Mouse (Mus musculus) liver, embryonic 12.5 days (tissue): ENCODE measurements around the gene Icam5. TPM values are rescaled to one million over a fixed set of nuclear protein-coding genes. Genes with fewer than 3 reads are reported as not detected.
"Not testable (repeated sequence)": the region's sequence is repeated elsewhere in the genome, so short reads cannot be mapped to it uniquely, and the experiment has no call there.

Experiments
- ATAC-seq: fragments of 200-750 bp; cut with Nextera tagmentation; 2 replicates; pipeline ENCODE4 v1.8.0; 2017; ENCODE audit warnings: moderate number of reproducible peaks, mild to moderate bottlenecking, moderate library complexity
- H3K27ac ChIP-seq: fragments of 300-500 bp; sonication (generic); 2 replicates; pipeline ENCODE4 v1.5.1; 2016; ENCODE audit warnings: mild to moderate bottlenecking
- H3K27me3 ChIP-seq: fragments of 300-500 bp; sonication (generic); replicated peaks from 2 replicates; pipeline ENCODE4 v1.6.1; 2016; ENCODE audit warnings: mild to moderate bottlenecking, moderate library complexity
- H3K36me3 ChIP-seq: fragments of 300-500 bp; sonication (generic); 2 replicates; pipeline ENCODE4 v1.6.1; 2016; ENCODE audit warnings: mild to moderate bottlenecking, moderate library complexity
- H3K4me1 ChIP-seq: fragments of 300-500 bp; sonication (generic); 2 replicates; pipeline ENCODE4 v1.6.1; 2016
- H3K4me2 ChIP-seq: fragments of 300-500 bp; sonication (generic); 2 replicates; pipeline ENCODE4 v1.6.1; 2016; ENCODE audit warnings: mild to moderate bottlenecking, moderate library complexity
- H3K4me3 ChIP-seq: fragments of 300-500 bp; sonication (generic); 2 replicates; pipeline ENCODE4 v1.5.1; 2016; ENCODE audit warnings: mild to moderate bottlenecking, moderate library complexity
- H3K9ac ChIP-seq: fragments of 300-500 bp; sonication (generic); 2 replicates; pipeline ENCODE4 v1.6.1; 2016; ENCODE audit warnings: mild to moderate bottlenecking, moderate library complexity
- H3K9me3 ChIP-seq: fragments of 300-500 bp; sonication (generic); replicated peaks from 2 replicates; pipeline ENCODE4 v1.6.1; 2016; ENCODE audit warnings: mild to moderate bottlenecking, moderate library complexity
- WGBS: fragments of 180-500 bp; shearing (Covaris S2); methylation state at CpG from one replicate; pipeline ENCODE4 v1.1.7; 2016; ENCODE audit not compliant: insufficient replicate concordance; 5-methylcytosine and 5-hydroxymethylcytosine counted together
- polyA plus RNA-seq: library from polyadenylated mRNA; unstranded; fragments of >200 nt; fragmentation: Nextera tagmentation; extraction: Ambion mirVana; gene quantifications from 2 replicates; pipeline ENCODE4 v1.2.1, GENCODE M21; 2016

The Icam5 gene
- 0.42 and 0.45 TPM in 2 replicates for polyA plus RNA-seq

DNA sequence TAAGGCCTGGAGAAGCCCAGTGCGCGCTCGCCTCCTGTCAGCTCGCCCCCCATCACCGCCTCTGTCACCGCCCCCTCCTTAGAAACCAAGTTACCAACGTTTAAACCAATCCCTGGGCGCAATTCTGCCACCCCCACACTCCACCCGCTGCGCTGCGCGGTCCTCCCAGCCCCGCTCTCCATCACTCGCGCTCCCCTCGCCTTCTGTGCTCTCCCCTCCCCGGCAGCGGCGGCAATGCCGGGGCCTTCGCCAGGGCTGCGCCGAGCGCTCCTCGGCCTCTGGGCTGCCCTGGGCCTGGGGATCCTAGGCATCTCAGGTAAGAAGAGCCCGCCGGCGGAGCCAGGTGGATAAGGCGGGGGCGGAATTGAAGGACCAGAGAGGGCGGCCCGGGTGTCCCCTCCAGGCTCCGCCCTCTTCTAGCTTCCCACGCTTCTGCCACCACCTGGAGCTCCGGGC lies at the start of gene Icam5:
Gene Icam5, plus strand, starts transcription at position 178 of the 456 bp plus-strand sequence.
- ATAC-seq = no peak
- Histone ChIP-seq H3K4me2 (peak within 1 kb of the TSS; percentile 99), H3K27ac (peak within 1 kb of the TSS; percentile 99), H3K36me3 (peaks cover 12% of the 10 kb centered on the region), H3K27me3 (peaks cover 54% of the 10 kb centered on the region), H3K4me3 (peak within 1 kb of the TSS; percentile 74), H3K9me3 (no peaks in the 10 kb centered on the region), H3K9ac (peak within 1 kb of the TSS; percentile 70), H3K4me1 (peaks cover 90% of the 10 kb centered on the region)
- WGBS = under 1% methylated on average over 35 of the region's 35 CpGs

DNA sequence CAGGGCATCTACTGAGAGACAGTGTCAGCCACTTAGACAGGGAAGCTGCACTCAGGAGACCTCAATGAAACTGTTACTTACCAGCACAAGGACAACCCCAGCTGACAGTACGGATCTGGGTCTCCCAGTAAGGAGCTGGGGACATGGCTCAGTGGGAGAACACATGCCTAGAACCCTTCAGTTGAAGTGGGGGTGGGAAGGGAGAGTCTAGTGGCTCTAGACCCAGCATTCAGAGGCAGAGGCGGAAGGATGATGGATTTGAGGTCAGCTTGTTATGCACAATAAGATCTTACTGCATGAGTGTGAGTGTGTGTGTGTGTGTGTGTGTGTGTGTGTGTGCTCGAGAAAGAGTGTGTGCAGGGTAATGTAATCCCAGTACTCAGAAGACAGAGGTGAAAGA lies 49.7 kb upstream of the Icam5 start:
- H3K4me1 ChIP-seq = peaks cover 18% of the 10 kb centered on the region
- H3K9me3 ChIP-seq = no peaks in the 10 kb centered on the region
- no peak for ATAC-seq
- H3K27ac ChIP-seq = no peak overlapping the region
- no peak overlapping the region for H3K4me3 ChIP-seq
- no peak overlapping the region for H3K9ac ChIP-seq
- peaks cover 6% of the 10 kb centered on the region; the same call in 1 of the 2 replicates for H3K27me3 ChIP-seq
- no peak overlapping the region for H3K4me2 ChIP-seq
- WGBS = 58% methylated on average over 3 of the region's 3 CpGs
- H3K36me3 ChIP-seq = no peaks in the 10 kb centered on the region

DNA sequence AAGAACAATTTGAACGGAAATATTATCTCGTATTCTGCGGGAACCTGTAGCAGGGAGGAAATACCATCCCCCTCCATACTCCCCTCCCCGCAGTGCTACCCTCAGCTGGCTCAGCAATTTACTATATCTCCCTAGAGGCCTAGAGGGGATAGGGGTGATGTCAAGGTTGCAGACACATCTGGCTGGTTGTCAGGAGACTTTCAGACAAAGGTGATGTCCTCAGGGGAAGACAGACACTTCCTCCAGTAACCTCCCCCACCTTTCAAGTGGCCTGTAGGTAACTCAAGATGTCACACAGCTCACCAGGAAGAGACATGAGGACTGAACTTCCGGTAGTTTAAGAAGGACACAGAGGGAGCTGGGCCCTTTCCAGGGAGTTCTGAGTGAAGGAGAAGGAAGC lies 48.7 kb upstream of the Icam5 start:
- ATAC-seq = no peak
- WGBS = 22% methylated on average over 5 of the region's 5 CpGs
- no peak overlapping the region for H3K4me3 ChIP-seq

DNA sequence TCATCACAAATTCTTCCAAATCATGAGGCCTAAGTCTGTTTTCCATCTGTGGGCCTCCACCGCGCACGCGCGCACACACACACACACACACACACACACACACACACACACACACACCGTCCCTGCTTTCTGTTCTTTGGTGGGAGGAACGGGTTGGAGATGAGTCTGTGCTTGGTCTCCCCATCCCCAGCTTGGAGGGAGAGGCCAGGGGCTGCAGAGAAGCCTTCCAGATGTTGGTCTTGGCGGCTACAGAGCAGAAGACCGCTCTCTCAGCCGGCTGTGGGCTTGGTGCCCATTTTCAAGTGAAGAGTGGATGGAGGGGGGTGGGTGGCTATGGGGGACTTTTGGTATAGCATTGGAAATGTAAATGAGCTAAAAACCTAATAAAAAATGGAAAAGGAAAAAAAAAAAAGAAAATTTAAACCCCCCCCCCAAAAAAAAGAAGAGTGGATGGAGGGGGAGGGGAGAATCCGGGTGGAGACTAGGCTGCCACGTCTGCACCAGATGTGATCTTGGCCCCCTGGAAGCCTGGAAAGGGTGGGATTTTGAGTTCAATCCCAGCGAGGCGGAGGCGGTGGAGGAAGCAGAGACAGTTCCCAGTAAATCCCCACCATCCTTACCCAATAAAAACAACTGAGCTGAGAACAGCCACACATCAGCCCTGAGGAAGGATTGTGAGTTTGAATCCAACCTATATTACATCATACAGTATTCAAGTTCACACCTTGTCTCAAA lies 44.8 kb upstream of the Icam5 start:
- peaks cover 9% of the 10 kb centered on the region for H3K4me1 ChIP-seq
- peaks cover 15% of the 10 kb centered on the region; the same call in 1 of the 2 replicates for H3K27me3 ChIP-seq
- H3K4me3 ChIP-seq = no peak overlapping the region
- no peak overlapping the region for H3K9ac ChIP-seq
- no peak for ATAC-seq
- no peak overlapping the region for H3K27ac ChIP-seq
- H3K9me3 ChIP-seq = no peaks in the 10 kb centered on the region
- no peak overlapping the region for H3K4me2 ChIP-seq
- no peaks in the 10 kb centered on the region for H3K36me3 ChIP-seq
- WGBS = 65% methylated on average over 15 of the region's 15 CpGs

More for the DNA sequence above, 48.7 kb upstream of the Icam5 start:
- Histone ChIP-seq H3K36me3 (no peaks in the 10 kb centered on the region), H3K27ac (no peak overlapping the region), H3K4me2 (no peak overlapping the region), H3K9me3 (no peaks in the 10 kb centered on the region), H3K27me3 (peaks cover 12% of the 10 kb centered on the region; the same call in 1 of the 2 replicates), H3K4me1 (peaks cover 15% of the 10 kb centered on the region), H3K9ac (no peak overlapping the region)

DNA sequence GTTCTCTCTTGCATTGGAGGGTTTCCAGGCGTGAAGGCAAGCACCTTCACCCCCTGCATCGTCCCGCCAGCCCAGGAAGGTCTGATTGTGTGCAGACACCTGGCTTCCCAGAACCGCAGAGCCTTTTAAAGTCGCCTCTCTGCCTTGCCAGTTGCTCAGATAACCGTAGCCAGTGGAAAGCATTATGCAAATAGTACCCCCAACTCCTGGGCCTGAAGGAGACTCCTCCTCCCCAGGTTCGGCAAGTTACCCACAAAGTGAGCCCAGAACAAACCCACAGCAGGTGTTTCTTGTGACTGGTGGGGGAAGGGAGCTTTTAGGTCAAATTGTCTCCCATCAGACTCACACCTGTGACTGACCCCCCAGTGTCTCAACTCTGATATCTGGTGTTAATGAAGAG lies 43.9 kb upstream of the Icam5 start:
- 34% methylated on average over 7 of the region's 7 CpGs for WGBS
- H3K27ac ChIP-seq = no peak overlapping the region
- H3K9me3 ChIP-seq = no peaks in the 10 kb centered on the region
- H3K4me3 ChIP-seq = no peak overlapping the region
- peaks cover 9% of the 10 kb centered on the region for H3K4me1 ChIP-seq
- no peaks in the 10 kb centered on the region for H3K36me3 ChIP-seq
- no peak for ATAC-seq
- no peak overlapping the region for H3K9ac ChIP-seq
- peaks cover 15% of the 10 kb centered on the region; the same call in 1 of the 2 replicates for H3K27me3 ChIP-seq
- no peak overlapping the region for H3K4me2 ChIP-seq

DNA sequence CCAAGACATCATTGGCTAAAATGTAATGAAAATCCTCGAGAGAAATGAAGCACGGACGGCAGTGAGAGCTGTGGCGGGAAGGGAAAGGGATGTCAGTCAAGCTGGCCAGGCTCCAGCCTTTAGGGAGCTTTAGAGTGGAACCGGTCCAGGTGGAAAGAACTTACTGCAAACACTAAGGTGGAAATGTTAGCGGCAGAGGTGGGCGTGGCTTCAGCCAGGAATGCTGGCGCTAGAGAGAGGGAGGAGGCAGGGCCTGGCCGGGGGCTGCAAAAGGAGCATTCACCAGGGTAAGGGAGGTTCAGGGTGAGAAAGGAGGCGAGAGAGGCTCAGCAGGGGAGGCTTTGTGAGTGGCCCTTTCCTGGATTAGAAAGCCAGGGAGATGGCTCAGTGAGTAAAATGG lies 41.0 kb upstream of the Icam5 start:
- H3K27ac ChIP-seq = no peak overlapping the region
- H3K27me3 ChIP-seq = peaks cover 15% of the 10 kb centered on the region; the same call in 1 of the 2 replicates
- 23% methylated on average over 10 of the region's 10 CpGs for WGBS
- H3K4me3 ChIP-seq = no peak overlapping the region; the same call in 1 of the 2 replicates
- H3K9me3 ChIP-seq = no peaks in the 10 kb centered on the region
- H3K4me1 ChIP-seq = peaks cover 9% of the 10 kb centered on the region
- H3K36me3 ChIP-seq = no peaks in the 10 kb centered on the region
- peak overlapping the region; percentile 30 for H3K4me2 ChIP-seq
- H3K9ac ChIP-seq = peak overlapping the region; percentile 10; the same call in 1 of the 2 replicates
- no peak for ATAC-seq

DNA sequence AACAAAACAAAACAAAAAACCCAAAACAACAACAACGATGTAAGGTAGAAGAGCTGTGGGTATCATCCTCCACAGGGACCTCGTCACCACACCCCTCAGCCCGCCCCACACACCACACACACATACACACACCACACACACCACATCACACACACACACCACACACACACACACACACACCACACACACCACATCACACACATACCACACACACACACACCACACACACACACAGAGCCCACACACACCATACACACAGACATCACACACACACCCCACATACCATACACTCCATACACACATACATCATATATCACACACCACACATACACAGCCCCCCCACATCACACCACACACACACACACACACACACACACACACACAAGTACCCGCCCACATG lies 40.3 kb upstream of the Icam5 start:
- Histone ChIP-seq H3K9ac (no peak overlapping the region), H3K4me1 (peaks cover 9% of the 10 kb centered on the region), H3K36me3 (no peaks in the 10 kb centered on the region), H3K4me2 (no peak overlapping the region), H3K27me3 (peaks cover 13% of the 10 kb centered on the region; the same call in 1 of the 2 replicates), H3K9me3 (no peaks in the 10 kb centered on the region), H3K27ac (no peak overlapping the region), H3K4me3 (no peak overlapping the region)
- ATAC-seq = no peak
- WGBS = 82% methylated on average over 4 of the region's 4 CpGs

DNA sequence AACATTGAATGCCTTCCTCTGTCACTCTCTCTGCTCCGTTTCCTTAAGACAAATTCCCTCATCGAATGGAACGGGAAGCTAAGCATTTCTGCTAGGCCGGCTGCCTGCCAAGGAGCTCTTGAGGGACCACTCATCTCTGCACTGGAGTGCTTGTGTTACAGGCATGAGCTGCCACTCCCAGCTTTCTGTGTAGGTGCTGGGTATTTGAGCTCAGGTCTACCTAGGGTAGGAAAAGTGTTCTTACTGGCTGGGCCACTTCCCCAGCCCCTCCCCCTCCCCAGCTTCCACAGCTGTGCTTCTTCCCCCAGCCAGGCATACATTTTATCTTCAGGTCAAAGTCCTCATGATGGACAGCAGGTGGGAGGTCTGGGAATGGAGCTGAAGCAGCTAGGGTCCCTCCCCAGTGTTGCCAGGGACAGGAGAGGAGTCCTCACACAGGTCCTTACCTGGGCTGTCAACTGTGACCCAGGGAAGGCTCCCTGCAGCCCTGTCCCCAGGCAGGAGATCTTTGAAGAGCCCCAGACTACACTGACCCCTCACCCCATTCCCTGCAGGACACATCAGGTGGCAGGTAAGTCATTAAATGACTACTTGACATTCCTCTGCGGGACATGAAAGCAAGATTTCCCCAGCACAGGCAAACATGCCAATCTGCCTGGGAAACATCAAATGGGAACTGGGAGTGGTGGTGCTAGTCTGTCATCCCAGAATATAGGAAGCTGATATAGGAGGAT lies 38.5 kb upstream of the Icam5 start:
- 54% methylated on average over 5 of the region's 5 CpGs for WGBS
- H3K4me1 ChIP-seq = peaks cover 17% of the 10 kb centered on the region
- ATAC-seq = no peak
- H3K4me3 ChIP-seq = no peak overlapping the region
- H3K27me3 ChIP-seq = peaks cover 1% of the 10 kb centered on the region; the same call in 1 of the 2 replicates
- H3K4me2 ChIP-seq = no peak overlapping the region
- no peaks in the 10 kb centered on the region for H3K9me3 ChIP-seq
- H3K36me3 ChIP-seq = no peaks in the 10 kb centered on the region
- H3K27ac ChIP-seq = no peak overlapping the region
- H3K9ac ChIP-seq = no peak overlapping the region

DNA sequence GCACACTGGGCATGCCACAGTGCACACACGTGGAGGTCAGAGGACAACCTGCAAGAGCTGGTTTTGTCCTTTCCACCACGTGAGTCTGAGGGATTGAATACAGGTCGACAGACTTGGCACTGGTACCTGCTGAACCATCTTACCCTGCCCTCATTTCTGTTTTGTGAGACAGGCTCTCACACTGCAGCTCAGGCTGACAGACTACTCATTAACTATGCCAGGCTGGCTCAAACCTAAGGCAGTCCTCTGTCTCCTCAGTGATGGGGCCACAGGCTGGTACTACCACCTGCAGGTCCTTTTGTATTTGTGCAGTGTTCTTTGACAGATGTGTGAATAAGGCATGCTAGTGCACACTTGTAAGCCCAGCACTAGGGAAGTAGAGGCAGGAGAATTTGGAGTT lies 36.8 kb upstream of the Icam5 start:
- no peaks in the 10 kb centered on the region for H3K36me3 ChIP-seq
- H3K9ac ChIP-seq = no peak overlapping the region
- no peaks in the 10 kb centered on the region for H3K27me3 ChIP-seq
- H3K4me1 ChIP-seq = peaks cover 17% of the 10 kb centered on the region
- no peak overlapping the region for H3K4me3 ChIP-seq
- no peaks in the 10 kb centered on the region for H3K9me3 ChIP-seq
- ATAC-seq = no peak
- H3K4me2 ChIP-seq = no peak overlapping the region
- H3K27ac ChIP-seq = no peak overlapping the region
- 61% methylated on average over 3 of the region's 3 CpGs for WGBS

DNA sequence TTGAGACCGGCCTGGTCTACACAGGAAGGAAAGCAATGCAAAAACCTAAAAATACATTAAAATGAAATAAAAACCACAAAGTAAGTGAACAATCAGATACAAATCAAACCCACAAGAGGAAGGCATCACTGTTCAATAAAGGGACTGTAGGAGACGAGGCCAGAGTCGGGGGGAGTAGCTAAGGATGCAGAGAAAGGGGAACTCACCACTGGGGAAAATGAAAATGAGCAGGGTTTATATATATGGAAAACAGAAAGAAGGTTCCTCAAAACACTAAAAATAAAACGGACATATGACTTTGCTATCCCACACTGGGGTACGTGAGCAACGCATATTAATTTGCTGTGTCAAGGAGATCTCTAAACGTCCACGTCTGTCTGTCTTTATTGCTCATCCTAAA lies 34.8 kb upstream of the Icam5 start:
- H3K36me3 ChIP-seq = no peaks in the 10 kb centered on the region
- peaks cover 19% of the 10 kb centered on the region for H3K4me1 ChIP-seq
- no peak overlapping the region for H3K27ac ChIP-seq
- no peak overlapping the region for H3K4me2 ChIP-seq
- 65% methylated on average over 8 of the region's 8 CpGs for WGBS
- no peaks in the 10 kb centered on the region for H3K27me3 ChIP-seq
- ATAC-seq = no peak
- H3K4me3 ChIP-seq = no peak overlapping the region
- H3K9ac ChIP-seq = no peak overlapping the region
- no peaks in the 10 kb centered on the region for H3K9me3 ChIP-seq

DNA sequence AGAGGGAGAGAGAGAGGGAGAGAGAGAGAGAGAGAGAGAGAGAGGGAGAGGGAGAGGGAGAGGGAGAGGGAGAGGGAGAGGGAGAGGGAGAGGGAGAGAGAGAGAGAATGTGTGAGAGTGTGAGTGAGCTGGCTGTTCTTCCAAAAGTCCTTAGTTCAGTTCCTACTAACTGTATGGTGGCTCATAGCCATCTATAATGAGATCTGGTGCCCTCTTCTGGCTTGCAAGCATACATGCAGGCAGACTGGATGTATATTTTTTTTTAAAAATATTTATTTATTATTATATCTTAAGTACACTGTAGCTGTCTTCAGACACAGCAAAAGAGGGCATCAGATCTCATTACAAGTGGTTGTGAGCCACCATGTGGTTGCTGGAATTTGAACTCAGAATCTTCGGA lies 33.5 kb upstream of the Icam5 start:
- WGBS = 63% methylated on average over 1 of the region's 1 CpGs

DNA sequence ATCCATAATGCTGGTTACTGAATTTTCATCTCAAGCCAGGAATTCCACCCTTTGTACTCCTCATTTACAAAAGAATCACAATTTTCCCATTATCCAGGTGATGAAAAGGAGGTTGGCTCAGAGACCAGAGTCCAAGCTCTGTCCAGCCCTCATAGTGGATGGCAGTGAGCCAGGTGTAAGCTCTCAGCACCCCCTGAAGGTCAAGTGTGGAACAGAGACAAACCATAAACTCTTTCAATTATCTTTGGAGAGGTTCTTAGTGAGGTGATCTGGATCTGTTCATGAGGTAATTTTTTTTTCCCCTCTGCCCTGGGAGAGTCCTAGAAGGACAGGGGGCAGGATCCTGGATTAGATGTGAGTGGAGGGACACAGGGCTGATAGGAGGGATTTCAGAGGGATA lies 31.1 kb upstream of the Icam5 start:
- Histone ChIP-seq H3K9ac (no peak overlapping the region), H3K27ac (0 out of 2 replicates have a peak overlapping the region, but pooled peaks have one; percentile 20), H3K4me2 (no peak overlapping the region), H3K36me3 (peaks cover 15% of the 10 kb centered on the region), H3K4me1 (peaks cover 32% of the 10 kb centered on the region), H3K4me3 (no peak overlapping the region), H3K9me3 (no peaks in the 10 kb centered on the region), H3K27me3 (no peaks in the 10 kb centered on the region)
- ATAC-seq = no peak

More for the DNA sequence above, 33.5 kb upstream of the Icam5 start:
- not testable (repeated sequence) for H3K4me2 ChIP-seq, H3K4me3 ChIP-seq, ATAC-seq, H3K9me3 ChIP-seq, H3K36me3 ChIP-seq, H3K27me3 ChIP-seq, H3K27ac ChIP-seq
- peaks cover 25% of the 10 kb centered on the region for H3K4me1 ChIP-seq
- H3K9ac ChIP-seq = 0 out of 2 replicates have a peak overlapping the region, but pooled peaks have one; percentile 50
